Mouse (Mus musculus): Measurements from ENCODE around the gene Krtap29-1. TPM values are rescaled to one million over a fixed set of nuclear protein-coding genes. Genes with fewer than 3 reads are reported as not detected.

Krtap29-1 gene
- not detected in 4 replicates for total RNA-seq (2023)

DNA sequence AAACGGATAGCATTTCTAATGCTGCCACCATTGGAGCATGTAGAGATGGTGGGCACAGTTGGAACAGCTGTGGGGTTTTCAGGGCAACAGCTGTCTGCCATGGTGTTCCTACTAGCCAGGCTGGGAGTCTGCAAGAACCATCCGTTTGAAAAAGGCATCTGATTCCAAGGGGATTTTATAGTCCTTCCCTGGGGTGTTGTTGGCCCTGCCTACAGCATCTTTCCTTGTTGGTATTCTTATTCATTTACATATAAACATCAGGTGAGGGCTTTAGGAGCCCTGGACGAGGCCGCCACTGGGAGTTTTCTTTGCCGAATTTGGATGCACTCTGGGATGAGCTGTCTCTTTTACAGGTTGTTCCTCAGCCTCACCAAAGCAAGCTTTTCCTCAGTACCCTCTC is at the start of gene Krtap29-1:
Gene Krtap29-1 (minus strand): TSS at position 101 of the 400 bp plus-strand sequence.

DNA sequence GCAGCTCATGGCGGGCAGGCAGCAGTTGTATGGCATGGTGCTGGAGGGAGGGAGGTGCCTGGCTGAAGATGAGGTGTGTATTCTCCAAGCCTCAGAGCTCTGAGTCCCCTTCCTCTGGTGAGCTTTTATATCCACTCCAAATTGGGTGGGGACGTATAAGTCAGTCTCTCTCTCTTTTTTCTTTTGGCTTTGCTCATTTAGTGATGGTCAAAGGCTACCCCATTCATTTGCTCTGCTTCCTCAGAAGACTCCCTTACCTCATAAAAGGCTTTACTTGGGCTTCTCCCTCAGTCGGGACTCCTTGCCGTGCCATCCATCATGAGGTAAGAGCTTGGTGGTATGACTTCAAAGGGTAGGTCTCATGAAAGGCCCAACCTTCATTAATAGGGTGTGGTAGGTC is 37.3 kb upstream of the Krtap29-1 start, which contains the start of gene Krt33a:
Gene Krt33a (minus strand): TSS at position 101 of the 400 bp plus-strand sequence.

GRCm38 (mm10) chr11:99993620-99994383 is 14.9 kb upstream of the Krtap29-1 start, which contains the start of gene Krtap17-1:
Krtap17-1 (minus strand) TSS chr11:99993994.

DNA sequence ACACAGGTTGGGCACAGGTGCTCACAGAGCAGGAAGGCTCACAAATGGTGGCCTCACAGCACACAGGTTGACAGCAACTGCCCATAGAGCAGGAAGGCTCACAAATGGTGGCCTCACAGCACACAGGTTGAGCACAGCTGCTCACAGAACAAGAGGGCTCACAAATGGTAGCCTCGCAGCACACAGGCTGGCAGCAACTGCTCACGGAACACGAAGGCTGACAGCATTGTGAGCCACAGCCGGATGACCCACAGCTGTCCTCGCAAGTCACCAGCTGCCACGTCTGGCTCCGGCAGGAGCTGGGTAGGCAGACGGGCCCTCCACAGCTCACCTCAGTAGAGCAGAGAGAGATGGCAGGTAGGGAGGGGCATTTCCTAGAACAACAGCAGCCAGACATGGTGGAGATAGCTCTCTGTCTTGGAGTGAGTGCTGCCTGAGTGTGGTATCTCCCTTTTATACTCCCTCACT is 7.4 kb upstream of the Krtap29-1 start, which contains the start of gene Krtap16-1:
Gene Krtap16-1 (minus strand): TSS at position 418 of the 468 bp plus-strand sequence.

DNA sequence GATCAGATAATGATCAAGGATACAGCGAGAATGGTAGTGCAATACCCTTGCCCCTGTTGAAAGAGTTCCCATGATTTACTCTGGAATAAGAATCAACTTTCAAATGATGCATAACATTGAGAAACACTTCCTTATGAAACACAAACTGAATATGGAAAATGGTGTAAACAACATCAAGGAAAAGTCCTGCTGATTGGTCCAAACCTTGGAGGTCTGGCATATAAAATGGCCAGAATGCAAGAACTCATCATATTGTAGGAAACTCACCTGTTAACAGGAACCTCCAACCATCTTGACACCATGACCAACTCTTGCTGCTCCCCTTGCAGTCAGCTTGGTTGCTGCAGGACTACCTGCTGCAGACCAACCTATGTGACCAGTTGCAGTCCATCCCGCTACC is 30.7 kb downstream of the Krtap29-1 start, which contains the start of gene Krtap9-5:
Gene Krtap9-5 (plus strand): TSS at position 301 of the 400 bp plus-strand sequence.

GRCm38 (mm10) chr11:99935991-99936390 is 42.9 kb downstream of the Krtap29-1 start, which contains the start of gene Krtap31-2:
Krtap31-2 (plus strand) TSS chr11:99936291.

Other genes with a start within 250 kb of the Krtap29-1 start
- not detected in 4 replicates for gene Gm14180, start 244.8 kb downstream of the Krtap29-1 start, total RNA-seq (2023)
- gene Gm11595, start 206.1 kb downstream of the Krtap29-1 start, total RNA-seq (2023) = not detected in 4 replicates
- gene Krtap4-8, start 198.3 kb downstream of the Krtap29-1 start, total RNA-seq (2023) = not detected in 4 replicates
- not detected in 4 replicates for gene Krtap4-9, start 193.9 kb downstream of the Krtap29-1 start, total RNA-seq (2023)
- not detected in 4 replicates for gene Gm11596, start 185.6 kb downstream of the Krtap29-1 start, total RNA-seq (2023)
- not detected in 4 replicates for gene Gm11569, start 180.1 kb downstream of the Krtap29-1 start, total RNA-seq (2023)
- not detected in 4 replicates for gene Gm11554, start 174.6 kb downstream of the Krtap29-1 start, total RNA-seq (2023)
- not detected in 4 replicates for gene Krtap4-13, start 169.2 kb downstream of the Krtap29-1 start, total RNA-seq (2023)
- gene Gm11564, start 163.4 kb downstream of the Krtap29-1 start, total RNA-seq (2023) = not detected in 4 replicates
- gene 2300003K06Rik, start 141.0 kb downstream of the Krtap29-1 start, total RNA-seq (2023) = not detected in 4 replicates
- gene Krtap4-16, start 127.4 kb downstream of the Krtap29-1 start, total RNA-seq (2023) = not detected in 4 replicates
- gene Gm11568, start 121.1 kb downstream of the Krtap29-1 start, total RNA-seq (2023) = not detected in 4 replicates
- not detected in 4 replicates for gene Gm11559, start 114.6 kb downstream of the Krtap29-1 start, total RNA-seq (2023)
- not detected in 4 replicates for gene Krtap9-1, start 105.7 kb downstream of the Krtap29-1 start, total RNA-seq (2023)
- not detected in 4 replicates for gene Gm11567, start 99.9 kb downstream of the Krtap29-1 start, total RNA-seq (2023)
- not detected in 4 replicates for gene Krtap31-1, start 71.1 kb downstream of the Krtap29-1 start, total RNA-seq (2023)
- gene Gm11565, start 64.3 kb downstream of the Krtap29-1 start, total RNA-seq (2023) = not detected in 4 replicates
- not detected in 4 replicates for gene Krtap31-2, start 42.8 kb downstream of the Krtap29-1 start, total RNA-seq (2023)
- not detected in 4 replicates for gene Krtap9-5, start 30.6 kb downstream of the Krtap29-1 start, total RNA-seq (2023)
- not detected in 4 replicates for gene Krtap16-1, start 7.5 kb upstream of the Krtap29-1 start, total RNA-seq (2023)
- not detected in 4 replicates for gene Krtap17-1, start 14.9 kb upstream of the Krtap29-1 start, total RNA-seq (2023)
- gene Krt33a, start 37.2 kb upstream of the Krtap29-1 start, total RNA-seq (2023) = not detected in 4 replicates
- gene Krt33b, start 50.8 kb upstream of the Krtap29-1 start, total RNA-seq (2023) = not detected in 4 replicates
- not detected in 4 replicates for gene Krt34, start 62.5 kb upstream of the Krtap29-1 start, total RNA-seq (2023)
- not detected in 4 replicates for gene Krt31, start 71.5 kb upstream of the Krtap29-1 start, total RNA-seq (2023)
- gene Krt32, start 109.2 kb upstream of the Krtap29-1 start, total RNA-seq (2023) = not detected in 4 replicates
- not detected in 4 replicates for gene Krt35, start 117.2 kb upstream of the Krtap29-1 start, total RNA-seq (2023)
- not detected in 4 replicates for gene Krt36, start 126.6 kb upstream of the Krtap29-1 start, total RNA-seq (2023)
- gene Krt13, start 142.5 kb upstream of the Krtap29-1 start, total RNA-seq (2023) = not detected in 4 replicates
- not detected in 4 replicates for gene Krt15, start 156.9 kb upstream of the Krtap29-1 start, total RNA-seq (2023)
- 0.47 TPM in 1 of 4 replicates, not detected in the others for gene Krt19, start 169.6 kb upstream of the Krtap29-1 start, total RNA-seq (2023)
- gene Krt9, start 214.2 kb upstream of the Krtap29-1 start, total RNA-seq (2023) = not detected in 4 replicates
- gene Krt14, start 228.5 kb upstream of the Krtap29-1 start, total RNA-seq (2023) = not detected in 4 replicates